Mouse (Mus musculus): ENCODE data around the gene Dscam.

- TF ChIP-seq CTCF (IDR thresholded peaks at IDR 0.05; ENCODE audit: low read depth) = no peak
- TF ChIP-seq EP300 (IDR thresholded peaks at IDR 0.05; ENCODE audit: low read depth) = no peak
Measured at GRCm38 (mm10) chr16:96555412-96555811, 615.1 kb downstream of the Dscam start.

All from heart, postnatal 0 days (tissue).